8 mouse cellular contexts compared by ENCODE assay signal in genomic region chr5:105519096-105519975, GRCm38 (mm10). TPM values are rescaled to one million over a fixed set of nuclear protein-coding genes. Genes with fewer than 3 reads are reported as not detected.
DNase-seq lines count a peak whose midpoint lies in the region; ATAC-seq lines count a peak whose summit lies in the region.

Gene Lrrc8c, plus strand, starts transcription at chr5:105519388.

- peak; percentile 68 for ATAC-seq in inflammation-experienced regulatory T-cells, adult 6 months

- DNase-seq in adrenal gland, adult 18-20 months (ENCODE audit: low spot score in 2 of 2) = peak; percentile 84 to 88
- peak; percentile 74 for DNase-seq in embryo, embryonic 10 days (ENCODE audit: low spot score)
- peak; percentile 88 for DNase-seq in gastrocnemius, postnatal 14 days
- DNase-seq in left cerebral cortex, postnatal 25 days (ENCODE audit: low spot score in 2 of 2) = peak; percentile 89
- DNase-seq in mesoderm, embryonic 11.5 days (ENCODE audit: low read depth, low spot score) = peak; percentile 70
- DNase-seq in right cerebral cortex, postnatal 25 days = peak; percentile 93
- peak; percentile 63 to 77 for DNase-seq in urinary bladder, postnatal 36 days (ENCODE audit: low spot score in 2 of 2)

- intact Hi-C loops in gastrocnemius, postnatal 14 days (cut with DNase I; ENCODE audit: low total_unique reads) = loop anchor here (2.0 kb wide), 1 partner anchor 135 kb away; no protein-coding TSS in a partner anchor
- intact Hi-C loops in left cerebral cortex, postnatal 25 days (cut with DNase I) = loop anchor here (1.0 kb wide), 1 partner anchor 135 kb away; no protein-coding TSS in a partner anchor

RNA-seq across cellular contexts. Expression of gene Lrrc8c, which starts in this region (rescaled TPM):
- total RNA-seq in adrenal gland, adult 18-20 months (2021) = 10 to 100 TPM; 19.2 to 21.3 TPM
- 10 to 100 TPM; 15.1 to 17.9 TPM for total RNA-seq in gastrocnemius, postnatal 14 days (2021)
- 10 to 100 TPM; 46.9 to 77.2 (median 63.8) TPM for polyA plus RNA-seq in inflammation-experienced regulatory T-cells, adult 6 months (2017; shearing (Covaris generic))
- total RNA-seq in left cerebral cortex, postnatal 25 days (2021) = 10 to 100 TPM; 30.4 to 35.0 TPM

Comparison
In these comparisons a context has a peak if more than half of its experiments do, and no peak if none do; other contexts are left out.
1. Peak in every context shown above with its lines: DNase-seq and ATAC-seq.